Mouse (Mus musculus) E14TG2a.4 (cell line): ENCODE data around the gene Mael.

Experiments used
- H3K27me3 ChIP-seq: 2 replicates; pipeline ENCODE4 v1.6.1; 2014; ENCODE audit warnings: low read length, control low read depth; ENCODE audit not compliant: insufficient read depth
- H3K36me3 ChIP-seq: 2 replicates; pipeline ENCODE4 v1.6.1; 2014; ENCODE audit warnings: low read length, control low read depth; ENCODE audit not compliant: insufficient read depth
- H3K4me1 ChIP-seq: replicated peaks from 2 replicates; pipeline ENCODE4 v1.6.1; 2014; ENCODE audit warnings: low read depth, low read length, control low read depth
- H3K4me3 ChIP-seq: replicated peaks from 2 replicates; pipeline ENCODE4 v1.5.1; 2014; ENCODE audit warnings: mild to moderate bottlenecking, low read length
- H3K9me3 ChIP-seq: 2 replicates; pipeline ENCODE4 v1.6.1; 2014; ENCODE audit warnings: low read length, control low read depth
- CTCF ChIP-seq: conservative IDR thresholded peaks from 2 replicates; pipeline ENCODE4 v1.5.1; 2014; ENCODE audit warnings: low read length
- NANOG ChIP-seq: IDR thresholded peaks from 2 replicates; pipeline ENCODE4 v1.6.1; 2014; ENCODE audit warnings: borderline replicate concordance, low read length, mixed read lengths
- POU5F1 ChIP-seq: IDR thresholded peaks from 2 replicates; pipeline ENCODE4 v1.6.1; 2014; ENCODE audit warnings: low read length, borderline replicate concordance

Mael gene

GRCm38 (mm10) chr1:166155113-166155494 lies 83.4 kb downstream of the Mael start:
- peaks cover 13% of the 10 kb centered on the region for H3K9me3 ChIP-seq
- TF ChIP-seq NANOG, result no peak
- TF ChIP-seq CTCF, result no peak
- no peak for TF ChIP-seq POU5F1
- H3K4me1 ChIP-seq, result peaks cover 93% of the 10 kb centered on the region
- peaks cover 81% of the 10 kb centered on the region for H3K36me3 ChIP-seq
- H3K4me3 ChIP-seq, result peak overlapping the region; percentile 76
- H3K27me3 ChIP-seq, result no peaks in the 10 kb centered on the region

GRCm38 (mm10) chr1:166154162-166155112 lies 84.1 kb downstream of the Mael start:
- H3K36me3 ChIP-seq, result peaks cover 81% of the 10 kb centered on the region
- peaks cover 14% of the 10 kb centered on the region for H3K9me3 ChIP-seq
- TF ChIP-seq POU5F1, result no peak
- TF ChIP-seq NANOG, result no peak
- peak; percentile 78 for TF ChIP-seq CTCF
- H3K27me3 ChIP-seq, result no peaks in the 10 kb centered on the region
- H3K4me3 ChIP-seq, result peak overlapping the region; percentile 76
- H3K4me1 ChIP-seq, result peaks cover 94% of the 10 kb centered on the region

GRCm38 (mm10) chr1:166153351-166154120 lies 85.0 kb downstream of the Mael start:
- Histone ChIP-seq H3K36me3 (peaks cover 81% of the 10 kb centered on the region), H3K9me3 (peaks cover 14% of the 10 kb centered on the region; the same call in 1 of the 2 replicates)

GRCm38 (mm10) chr1:166152034-166152433 lies 86.5 kb downstream of the Mael start:
- peak overlapping the region; percentile 58 for H3K4me3 ChIP-seq
- no peaks in the 10 kb centered on the region for H3K27me3 ChIP-seq
- TF ChIP-seq NANOG (no peak), POU5F1 (no peak), CTCF (no peak)
- H3K36me3 ChIP-seq, result peaks cover 79% of the 10 kb centered on the region
- peaks cover 18% of the 10 kb centered on the region; the same call in 1 of the 2 replicates for H3K9me3 ChIP-seq
- peaks cover 92% of the 10 kb centered on the region for H3K4me1 ChIP-seq

More at GRCm38 (mm10) chr1:166153351-166154120, 85.0 kb downstream of the Mael start:
- Histone ChIP-seq H3K27me3 (no peaks in the 10 kb centered on the region), H3K4me3 (peak overlapping the region; percentile 58), H3K4me1 (peaks cover 94% of the 10 kb centered on the region)
- TF ChIP-seq POU5F1, result no peak
- TF ChIP-seq CTCF, result peak; percentile 99

GRCm38 (mm10) chr1:166151341-166151740 lies 87.2 kb downstream of the Mael start:
- Histone ChIP-seq H3K9me3 (peaks cover 18% of the 10 kb centered on the region; the same call in 1 of the 2 replicates), H3K4me3 (peak overlapping the region; percentile 58; the same call in 1 of the 2 replicates), H3K36me3 (peaks cover 78% of the 10 kb centered on the region), H3K27me3 (no peaks in the 10 kb centered on the region), H3K4me1 (peaks cover 89% of the 10 kb centered on the region)
- TF ChIP-seq CTCF, result no peak
- no peak for TF ChIP-seq NANOG
- no peak for TF ChIP-seq POU5F1
